Mouse (Mus musculus) heart, postnatal 14 days (tissue): Measurements from ENCODE around the gene Gm3854. TPM values are rescaled to one million over a fixed set of nuclear protein-coding genes. Genes with fewer than 3 reads are reported as not detected.
"Not testable (repeated sequence)": the region's sequence is repeated elsewhere in the genome, so short reads cannot be mapped to it uniquely, and the experiment has no call there.

Experiments
- DNase-seq, 2 experiments: peaks; one replicate each; pipeline ENCODE4 v3.0.0; 2021 to 2022
- intact Hi-C: fragments of 180-260 bp; cut with DNase I; formaldehyde crosslinking; loops from one replicate; pipeline ENCODE4 v1.15.1; 2025
- long read RNA-seq, 2 experiments: library from polyadenylated mRNA; stranded (forward); transcript quantifications; one replicate each; pipeline ENCODE4 v2.0.0; 2021
- total RNA-seq, 2 experiments: library from RNA; stranded (reverse); gene quantifications; 2 replicates each; pipeline ENCODE4 v1.2.3; 2021

Gm3854 gene
- total RNA-seq, result under 1 TPM; 0.22 to 0.32 TPM
- long read RNA-seq, experiment 1, result 0 reads
- long read RNA-seq, experiment 2, partial matches to known transcripts, result 0 of 1 reads
- long read RNA-seq, experiment 2, other reads (novel, unspliced or antisense), result 0 of 1 reads

- peak; percentile 19 to 47 for DNase-seq
- intact Hi-C loops, result no loop called here
Measured at GRCm38 (mm10) chr7:6343501-6344071, at the start of gene Gm3854. Gm3854 (plus strand) TSS chr7:6343759.

- DNase-seq, intact Hi-C loops: not testable (repeated sequence)
Measured at GRCm38 (mm10) chr7:6300796-6301195, 42.8 kb upstream of the Gm3854 start.

GRCm38 (mm10) chr7:6330458-6331232 is 12.9 kb upstream of the Gm3854 start:
- intact Hi-C loops, result no loop called here
- DNase-seq, result no peak

- intact Hi-C loops, result no loop called here
- DNase-seq, result peak; percentile 79 to 83
Measured at GRCm38 (mm10) chr7:6331233-6331956, 12.2 kb upstream of the Gm3854 start, which contains the start of gene Zfp583. Zfp583 (minus strand) TSS chr7:6331285.

- no peak for DNase-seq
- intact Hi-C loops, result no loop called here
Measured at GRCm38 (mm10) chr7:6339865-6340264, 3.7 kb upstream of the Gm3854 start.

GRCm38 (mm10) chr7:6344124-6344523 is 565 bp downstream of the Gm3854 start:
- no peak for DNase-seq
- intact Hi-C loops, result no loop called here

GRCm38 (mm10) chr7:6358121-6358520 is 14.6 kb downstream of the Gm3854 start:
- intact Hi-C loops, result loop anchor here (2.0 to 5.0 kb wide), 3 partner anchors 73 to 579 kb away; no protein-coding TSS in a partner anchor
- DNase-seq, result peak; percentile 57 to 63

- DNase-seq, result peak; percentile 10 to 53
- intact Hi-C loops, result loop anchor here (2.0 to 5.0 kb wide), 3 partner anchors 72 to 578 kb away; no protein-coding TSS in a partner anchor
Measured at GRCm38 (mm10) chr7:6358937-6359590, 15.5 kb downstream of the Gm3854 start.

GRCm38 (mm10) chr7:6360477-6361060 is 17.0 kb downstream of the Gm3854 start:
- DNase-seq, result no peak
- intact Hi-C loops, result loop anchor here (10.0 kb wide), 2 partner anchors 54 to 934 kb away; partner anchors contain the start of gene Gm20715

GRCm38 (mm10) chr7:6361756-6362155 is 18.2 kb downstream of the Gm3854 start:
- DNase-seq, result no peak
- intact Hi-C loops, result loop anchor here (2.0 to 10.0 kb wide), 4 partner anchors 21 to 933 kb away; partner anchors contain the start of genes Gm20715 and Zfp28

- intact Hi-C loops, result loop anchor here (2.0 to 10.0 kb wide), 4 partner anchors 20 to 932 kb away; partner anchors contain the start of genes Gm20715 and Zfp28
Measured at GRCm38 (mm10) chr7:6362268-6363046, 18.9 kb downstream of the Gm3854 start.

GRCm38 (mm10) chr7:6363047-6363488 is 19.5 kb downstream of the Gm3854 start, which contains the start of gene Zfp78:
Zfp78 (plus strand) TSS chr7:6363280.
- intact Hi-C loops, result loop anchor here (2.0 to 10.0 kb wide), 4 partner anchors 20 to 932 kb away; partner anchors contain the start of genes Gm20715 and Zfp28
- peak in 1 of 2 experiments; percentile 77 for DNase-seq

More at GRCm38 (mm10) chr7:6362268-6363046, 18.9 kb downstream of the Gm3854 start:
- peak; percentile 94 to 97 for DNase-seq

GRCm38 (mm10) chr7:6364761-6365160 is 21.2 kb downstream of the Gm3854 start:
- intact Hi-C loops, result loop anchor here (10.0 kb wide), 2 partner anchors 50 to 930 kb away; partner anchors contain the start of gene Gm20715
- no peak for DNase-seq

GRCm38 (mm10) chr7:6367185-6367584 is 23.6 kb downstream of the Gm3854 start:
- DNase-seq, result no peak
- intact Hi-C loops, result loop anchor here (10.0 kb wide), 2 partner anchors 48 to 928 kb away; partner anchors contain the start of gene Gm20715

GRCm38 (mm10) chr7:6368146-6368545 is 24.6 kb downstream of the Gm3854 start:
- intact Hi-C loops, result loop anchor here (10.0 kb wide), 2 partner anchors 47 to 927 kb away; partner anchors contain the start of gene Gm20715
- not testable (repeated sequence) for DNase-seq

GRCm38 (mm10) chr7:6369460-6369859 is 25.9 kb downstream of the Gm3854 start:
- intact Hi-C loops, result loop anchor here (10.0 kb wide), 2 partner anchors 45 to 925 kb away; partner anchors contain the start of gene Gm20715
- DNase-seq, result no peak

- DNase-seq, result no peak
- intact Hi-C loops, result no loop called here
Measured at GRCm38 (mm10) chr7:6372993-6373392, 29.4 kb downstream of the Gm3854 start.

GRCm38 (mm10) chr7:6378441-6378840 is 34.9 kb downstream of the Gm3854 start:
- intact Hi-C loops, result no loop called here
- DNase-seq, result no peak
